ENCODE assay signal across 8 mouse cellular contexts in the genomic region with DNA sequence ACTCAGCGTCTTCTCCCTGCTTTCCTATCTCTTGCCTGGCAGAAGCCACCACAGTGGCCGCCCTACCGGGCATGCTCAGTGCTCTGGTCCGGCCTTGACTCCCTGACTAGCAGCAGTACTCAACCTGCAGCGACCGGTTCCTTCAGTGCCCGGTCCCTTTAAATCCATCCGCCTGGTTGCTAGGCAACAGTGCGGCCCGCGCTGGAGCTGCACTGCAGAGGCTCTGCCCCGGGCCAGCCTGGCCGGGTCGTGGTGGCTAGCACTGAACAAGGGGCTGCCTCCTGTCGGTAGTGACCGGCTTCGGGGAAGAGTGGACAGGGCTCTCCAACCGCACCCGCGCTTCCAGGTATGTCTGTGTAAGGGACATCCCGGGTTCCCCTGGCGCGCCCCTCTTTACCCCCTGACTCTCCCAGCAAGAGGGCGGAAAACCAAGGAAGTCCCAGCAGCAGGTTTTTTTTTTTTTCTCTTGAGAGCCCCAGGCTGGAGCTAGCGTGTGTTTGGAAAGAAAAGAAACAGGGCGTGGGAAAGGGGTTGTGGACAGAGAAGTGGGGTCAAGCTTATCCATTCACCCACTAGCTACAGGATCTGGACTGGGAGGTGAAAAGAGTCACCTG. TPM values are rescaled to one million over a fixed set of nuclear protein-coding genes. Genes with fewer than 3 reads are reported as not detected.
DNase-seq lines count a peak whose midpoint lies in the region; ATAC-seq and TF ChIP-seq lines count a peak whose summit lies in the region.

Gene Ccdc160, plus strand, starts transcription at position 221 of the 614 bp plus-strand sequence.

- H3K4me3 ChIP-seq in E14TG2a.4 (replicated peaks; ENCODE audit: low read length) = peak within 1 kb of the TSS; percentile 74
- H3K4me3 ChIP-seq in liver, embryonic 14.5 days (ENCODE audit: insufficient read depth in 1 of 2, low read depth in 2 of 2, low read length in 2 of 2) = no peak within 1 kb of the TSS
- H3K4me3 ChIP-seq in neural tube, embryonic 15.5 days (replicated peaks) = peak within 1 kb of the TSS; percentile 47

- intact Hi-C loops in heart, postnatal 36 days (cut with DNase I) = no loop called here

- peak; percentile 99 for ATAC-seq in frontal cortex, adult (ENCODE audit: low TSS enrichment)
- 0 out of 2 replicates have a peak, but pooled peaks have one; percentile 23 for ATAC-seq in liver, embryonic 14.5 days (ENCODE audit: insufficient read depth)
- peak; percentile 98 for ATAC-seq in neural tube, embryonic 15.5 days (ENCODE audit: low FRiP score)

- H3K4me2 ChIP-seq in liver, embryonic 14.5 days (ENCODE audit: low read depth) = peak within 1 kb of the TSS; percentile 26
- H3K4me2 ChIP-seq in neural tube, embryonic 15.5 days = peak within 1 kb of the TSS; percentile 56

- peak; percentile 50 for DNase-seq in cerebellum, adult 8-10 months
- DNase-seq in heart, postnatal 36 days = peak; percentile 49 to 50
- peak; percentile 54 for DNase-seq in layer of hippocampus, adult 11-12 months (ENCODE audit: low spot score)
- peak in 1 of 3 experiments; percentile 14 for DNase-seq in liver, embryonic 14.5 days (ENCODE audit: low read depth in 3 of 3, low spot score in 3 of 3)
- peak; percentile 72 for DNase-seq in urinary bladder, postnatal 14 days (ENCODE audit: low spot score)

- WGBS in liver, embryonic 14.5 days (ENCODE audit: insufficient replicate concordance) = 17% methylated on average over 26 of the region's 26 CpGs
- 20% methylated on average over 26 of the region's 26 CpGs for WGBS in neural tube, embryonic 15.5 days

- no peaks in the 10 kb centered on the region for H3K36me3 ChIP-seq in E14TG2a.4 (ENCODE audit: insufficient read depth, low read length)
- no peaks in the 10 kb centered on the region for H3K36me3 ChIP-seq in liver, embryonic 14.5 days (replicated peaks; ENCODE audit: control insufficient read depth, insufficient read depth, low read depth)
- H3K36me3 ChIP-seq in neural tube, embryonic 15.5 days = no peaks in the 10 kb centered on the region

- no peak for TF ChIP-seq EP300 in liver, embryonic 14.5 days (IDR thresholded peaks at IDR 0.05; ENCODE audit: low read depth)

- H3K9me3 ChIP-seq in E14TG2a.4 (ENCODE audit: low read length) = no peaks in the 10 kb centered on the region
- no peaks in the 10 kb centered on the region for H3K9me3 ChIP-seq in liver, embryonic 14.5 days (ENCODE audit: control insufficient read depth, low read length)
- H3K9me3 ChIP-seq in neural tube, embryonic 15.5 days (replicated peaks) = no peaks in the 10 kb centered on the region

- H3K27ac ChIP-seq in liver, embryonic 14.5 days = no peak within 1 kb of the TSS
- H3K27ac ChIP-seq in neural tube, embryonic 15.5 days (replicated peaks) = peak within 1 kb of the TSS; percentile 65

- H3K4me1 ChIP-seq in E14TG2a.4 (replicated peaks; ENCODE audit: low read depth, low read length) = peaks cover 60% of the 10 kb centered on the region
- H3K4me1 ChIP-seq in liver, embryonic 14.5 days (replicated peaks; ENCODE audit: control insufficient read depth in 2 of 2, insufficient read depth in 2 of 2, low read length in 1 of 2) = no peaks in the 10 kb centered on the region
- H3K4me1 ChIP-seq in neural tube, embryonic 15.5 days = peaks cover 4% of the 10 kb centered on the region

- no peak for TF ChIP-seq CTCF in E14TG2a.4 (conservative IDR thresholded peaks at IDR 0.05; ENCODE audit: low read length)
- no peak for TF ChIP-seq CTCF in liver, embryonic 14.5 days (IDR thresholded peaks at IDR 0.05; ENCODE audit: low read depth)

- H3K9ac ChIP-seq in liver, embryonic 14.5 days (replicated peaks) = no peak within 1 kb of the TSS
- peak within 1 kb of the TSS; percentile 45 for H3K9ac ChIP-seq in neural tube, embryonic 15.5 days (replicated peaks)

- H3K27me3 ChIP-seq in E14TG2a.4 (ENCODE audit: insufficient read depth, low read length) = no peaks in the 10 kb centered on the region
- H3K27me3 ChIP-seq in liver, embryonic 14.5 days (ENCODE audit: control insufficient read depth, insufficient read depth, low read length) = no peaks in the 10 kb centered on the region
- no peaks in the 10 kb centered on the region for H3K27me3 ChIP-seq in neural tube, embryonic 15.5 days (replicated peaks)

RNA-seq across cellular contexts. Expression of gene Ccdc160, which starts in this region (rescaled TPM):
- under 1 TPM; 0.27 to 0.58 TPM for total RNA-seq in heart, postnatal 36 days (2021)
- 0.07 TPM in 1 of 2 replicates, not detected in the other for polyA plus RNA-seq in liver, embryonic 14.5 days (2012; rRNA removed)
- polyA plus RNA-seq in liver, embryonic 14.5 days (2014; fragmentation: Nextera tagmentation; extraction: Ambion mirVana) = 0.09 and 0.14 TPM in 2 replicates
- polyA plus RNA-seq in neural tube, embryonic 15.5 days (2015; fragmentation: Nextera tagmentation; extraction: Ambion mirVana) = 6.7 and 7.7 TPM in 2 replicates

Comparison
In these comparisons a context has a peak if more than half of its experiments do, and no peak if none do; other contexts are left out.
1. Peak in DNase-seq in heart, postnatal 36 days; RNA of the gene not detected or under 1 TPM.
2. Peak in ATAC-seq and H3K4me2 ChIP-seq in liver, embryonic 14.5 days; RNA of the gene not detected or under 1 TPM.
3. H3K4me3 ChIP-seq: peak in E14TG2a.4 (single experiment) and neural tube, embryonic 15.5 days (single experiment); none in liver, embryonic 14.5 days (0 of 2).
4. ATAC-seq: peak in every context shown above with its lines; median percentile 99 in frontal cortex, adult; 98 in neural tube, embryonic 15.5 days; 23 in liver, embryonic 14.5 days.